Comparison of ENCODE assay signal across 27 mouse cellular contexts in the genomic region with DNA sequence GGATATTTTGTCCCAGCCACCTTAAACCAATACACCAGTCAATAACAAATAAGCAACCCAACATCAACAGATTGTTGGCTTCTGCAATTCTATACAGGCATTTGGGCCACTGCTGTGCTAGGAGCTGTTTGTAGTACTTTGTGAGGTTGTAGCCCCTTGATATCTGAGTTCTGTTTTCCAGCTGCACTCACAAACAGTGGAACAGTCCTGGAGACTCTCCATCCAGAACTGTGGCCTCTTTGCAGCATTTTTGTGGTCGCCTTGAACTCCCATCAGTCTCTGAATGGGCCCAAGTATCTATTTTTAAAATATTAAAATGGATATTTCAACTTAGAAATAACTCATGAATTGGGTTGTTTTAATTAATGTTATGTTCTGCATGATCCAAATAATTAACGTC.
"Had no signal": no experiment of that assay in that cellular context is flagged by ENCODE, and none has a peak within 500 bp of the region (broad histone marks: within the 10 kb centered on the region; RNA-seq: fewer than 3 reads in every experiment).

No protein-coding gene starts in this region.

- DNase-seq: cerebellum, adult 8-10 months; cerebellum, adult 9-10 months; cerebellum, adult 9-11 months; cerebellum, postnatal 10 days; cerebellum, postnatal 14 days; cerebellum, postnatal 25 days; cerebellum, postnatal 36 days; embryo, embryonic 11 days; forebrain, postnatal 0 days; gastrocnemius, adult 2 months; gastrocnemius, postnatal 10 days; gastrocnemius, postnatal 14 days; gastrocnemius, postnatal 25 days; gastrocnemius, postnatal 36 days; heart, adult 18-20 months; heart, adult 2 months had no signal

- H3K4me3 ChIP-seq: embryonic facial prominence, embryonic 10.5 days; embryonic facial prominence, embryonic 12.5 days; embryonic facial prominence, embryonic 13.5 days; embryonic facial prominence, embryonic 15.5 days; erythroblast, embryonic 14.5 days; forebrain, embryonic 10.5 days; forebrain, embryonic 12.5 days; forebrain, embryonic 13.5 days; forebrain, embryonic 15.5 days; gastrocnemius, adult 2 months; heart, adult 2 months had no signal

- H3K4me1 ChIP-seq: embryonic facial prominence, embryonic 10.5 days; embryonic facial prominence, embryonic 12.5 days; embryonic facial prominence, embryonic 13.5 days; embryonic facial prominence, embryonic 15.5 days; forebrain, embryonic 10.5 days; forebrain, embryonic 12.5 days; forebrain, embryonic 13.5 days; forebrain, embryonic 15.5 days had no signal

- ATAC-seq: forebrain, embryonic 13.5 days; forebrain, embryonic 14.5 days; forebrain, embryonic 15.5 days; forebrain, embryonic 16.5 days; forebrain, postnatal 0 days had no signal

- H3K27ac ChIP-seq: embryonic facial prominence, embryonic 10.5 days; embryonic facial prominence, embryonic 12.5 days; embryonic facial prominence, embryonic 13.5 days; embryonic facial prominence, embryonic 15.5 days; forebrain, embryonic 10.5 days; forebrain, embryonic 12.5 days; forebrain, embryonic 13.5 days; forebrain, embryonic 15.5 days; gastrocnemius, adult 2 months; heart, adult 2 months had no signal
